ENCODE assay signal across 7 mouse cellular contexts in the genomic region with DNA sequence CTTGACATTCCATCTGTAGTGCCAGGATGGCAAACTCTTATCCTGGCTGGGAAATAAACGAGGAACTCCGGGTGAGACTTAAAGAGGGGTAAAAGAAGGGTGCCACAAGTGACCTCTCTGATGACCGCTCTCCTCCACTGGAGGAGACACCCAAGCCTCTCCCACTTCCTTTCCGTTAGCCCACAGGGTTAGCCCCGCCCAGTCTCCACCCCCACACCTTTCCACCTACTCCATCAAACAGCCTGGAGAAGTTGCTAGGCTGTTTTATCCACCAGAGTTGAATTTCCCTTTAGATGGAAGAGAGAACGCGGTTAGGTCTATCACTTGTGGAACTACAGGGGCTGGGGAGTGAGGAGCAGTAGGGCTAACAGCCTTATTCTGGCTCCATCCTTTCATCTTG. TPM values are rescaled to one million over a fixed set of nuclear protein-coding genes. Genes with fewer than 3 reads are reported as not detected.
DNase-seq lines count a peak whose midpoint lies in the region; ATAC-seq and TF ChIP-seq lines count a peak whose summit lies in the region.

No protein-coding gene starts in this region.

- 17% methylated on average over 7 of the region's 7 CpGs for WGBS in bone marrow, adult 2 months
- 15% methylated on average over 7 of the region's 7 CpGs for WGBS in liver, embryonic 12.5 days (ENCODE audit: insufficient replicate concordance)
- whole genome bisulfite sequencing in spleen, adult 2 months, result 26% methylated on average over 7 of the region's 7 CpGs
- WGBS in embryonic facial prominence, embryonic 10.5 days, result 70% methylated on average over 7 of the region's 7 CpGs
- 71% methylated on average over 7 of the region's 7 CpGs for WGBS in forebrain, embryonic 10.5 days

- H3K27ac ChIP-seq in CH12.LX (ENCODE audit: insufficient read depth, low read depth), result peak overlapping the region; percentile 47; the same call in 1 of the 2 replicates
- H3K27ac ChIP-seq in bone marrow, adult 2 months (ENCODE audit: control insufficient read depth, insufficient read depth, low read depth, low read length, poor library complexity), result peak overlapping the region; percentile 78
- H3K27ac ChIP-seq in liver, embryonic 12.5 days, result peak overlapping the region; percentile 64
- H3K27ac ChIP-seq in spleen, adult 2 months (ENCODE audit: insufficient read depth, low read length), result peak overlapping the region; percentile 75
- no peak overlapping the region for H3K27ac ChIP-seq in embryonic facial prominence, embryonic 10.5 days (replicated peaks)
- no peak overlapping the region for H3K27ac ChIP-seq in forebrain, embryonic 10.5 days

- peaks cover 6% of the 10 kb centered on the region for H3K9me3 ChIP-seq in CH12.LX (replicated peaks; ENCODE audit: low read length)
- H3K9me3 ChIP-seq in liver, embryonic 12.5 days (replicated peaks), result no peaks in the 10 kb centered on the region
- no peaks in the 10 kb centered on the region for H3K9me3 ChIP-seq in embryonic facial prominence, embryonic 10.5 days
- H3K9me3 ChIP-seq in forebrain, embryonic 10.5 days, result no peaks in the 10 kb centered on the region

- no peaks in the 10 kb centered on the region for H3K27me3 ChIP-seq in CH12.LX (replicated peaks)
- H3K27me3 ChIP-seq in liver, embryonic 12.5 days (replicated peaks), result no peaks in the 10 kb centered on the region
- H3K27me3 ChIP-seq in spleen, adult 2 months (ENCODE audit: control insufficient read depth, insufficient read depth, low read length), result no peaks in the 10 kb centered on the region
- no peaks in the 10 kb centered on the region for H3K27me3 ChIP-seq in embryonic facial prominence, embryonic 10.5 days (replicated peaks; ENCODE audit: low read depth, poor library complexity, severe bottlenecking)
- H3K27me3 ChIP-seq in forebrain, embryonic 10.5 days (ENCODE audit: poor library complexity, severe bottlenecking), result no peaks in the 10 kb centered on the region

- in situ Hi-C loops in CH12.LX (cut with MboI; ENCODE audit: low pct_ligation_motif_present, low pct_unique_long_range_greater_than_20kb, low sequenced_read_pairs), result loop anchor here (10.0 kb wide), 1 partner anchor 110 kb away; no protein-coding TSS in a partner anchor

- TF ChIP-seq EP300 in CH12.LX (IDR thresholded peaks at IDR 0.05; ENCODE audit: low read length), result no peak

- no peak for DNase-seq in CH12.LX (ENCODE audit: extremely low read depth)
- DNase-seq in spleen, adult 2 months (ENCODE audit: low read depth in 1 of 2, low spot score in 2 of 2), result peak in 1 of 2 experiments; percentile 56
- no peak for DNase-seq in ovary, postnatal 10 days (ENCODE audit: low spot score)
- DNase-seq in embryonic facial prominence, embryonic 10.5 days (ENCODE audit: low spot score), result no peak
- DNase-seq in forebrain, embryonic 10.5 days (ENCODE audit: extremely low spot score, low spot score), result no peak

- H3K36me3 ChIP-seq in CH12.LX (replicated peaks in 1 of 2; ENCODE audit: control insufficient read depth in 1 of 2, insufficient read depth in 1 of 2, low read length in 1 of 2), result peaks cover 7 to 9% of the 10 kb centered on the region in 2 experiments
- H3K36me3 ChIP-seq in liver, embryonic 12.5 days, result no peaks in the 10 kb centered on the region
- no peaks in the 10 kb centered on the region; the same call in 1 of the 2 replicates for H3K36me3 ChIP-seq in spleen, adult 2 months (ENCODE audit: control insufficient read depth, insufficient read depth, low read length)
- no peaks in the 10 kb centered on the region for H3K36me3 ChIP-seq in embryonic facial prominence, embryonic 10.5 days (replicated peaks)
- H3K36me3 ChIP-seq in forebrain, embryonic 10.5 days (replicated peaks), result no peaks in the 10 kb centered on the region

- H3K4me1 ChIP-seq in CH12.LX (ENCODE audit: control insufficient read depth in 1 of 2, insufficient read depth in 2 of 2), result peaks cover 28 to 55% of the 10 kb centered on the region in 2 experiments
- peaks cover 5% of the 10 kb centered on the region for H3K4me1 ChIP-seq in bone marrow, adult 2 months (ENCODE audit: control insufficient read depth, insufficient read depth, low read length)
- peaks cover 38% of the 10 kb centered on the region; the same call in 1 of the 2 replicates for H3K4me1 ChIP-seq in liver, embryonic 12.5 days
- peaks cover 23% of the 10 kb centered on the region for H3K4me1 ChIP-seq in spleen, adult 2 months (ENCODE audit: control insufficient read depth, insufficient read depth, insufficient read length)
- H3K4me1 ChIP-seq in embryonic facial prominence, embryonic 10.5 days, result peaks cover 15% of the 10 kb centered on the region
- peaks cover 8% of the 10 kb centered on the region; the same call in 1 of the 2 replicates for H3K4me1 ChIP-seq in forebrain, embryonic 10.5 days

- TF ChIP-seq POLR2A in CH12.LX (IDR thresholded peaks at IDR 0.05; ENCODE audit: low read depth, low read length), result no peak
- TF ChIP-seq POLR2A in bone marrow, adult 2 months (IDR thresholded peaks at IDR 0.05; ENCODE audit: borderline replicate concordance, control insufficient read depth, low read depth, low read length), result no peak
- no peak for TF ChIP-seq POLR2A in spleen, adult 2 months (IDR thresholded peaks at IDR 0.05; ENCODE audit: low read depth, low read length)

- no peak overlapping the region for H3K4me3 ChIP-seq in CH12.LX (replicated peaks in 1 of 3; ENCODE audit: low read depth in 2 of 3, low read length in 2 of 3, poor library complexity in 1 of 3)
- peak overlapping the region; percentile 40 for H3K4me3 ChIP-seq in bone marrow, adult 2 months (replicated peaks; ENCODE audit: control insufficient read depth, low read depth, low read length)
- peak overlapping the region; percentile 34 for H3K4me3 ChIP-seq in liver, embryonic 12.5 days
- H3K4me3 ChIP-seq in spleen, adult 2 months (ENCODE audit: extremely low read depth, insufficient read depth, insufficient read length), result peak overlapping the region; percentile 29; the same call in 1 of the 2 replicates
- H3K4me3 ChIP-seq in embryonic facial prominence, embryonic 10.5 days, result no peak overlapping the region
- no peak overlapping the region for H3K4me3 ChIP-seq in forebrain, embryonic 10.5 days

- ATAC-seq in liver, embryonic 12.5 days, result peak; percentile 50

- peaks cover 3% of the 10 kb centered on the region for H3K79me2 ChIP-seq in CH12.LX (replicated peaks; ENCODE audit: control insufficient read depth, extremely low read depth, insufficient read depth, poor library complexity, severe bottlenecking)

- H3K4me2 ChIP-seq in CH12.LX (ENCODE audit: insufficient read depth, low read depth, poor library complexity, severe bottlenecking), result no peak overlapping the region
- peak overlapping the region; percentile 60 for H3K4me2 ChIP-seq in liver, embryonic 12.5 days

- H3K9ac ChIP-seq in CH12.LX (ENCODE audit: insufficient read depth, low read depth), result no peak overlapping the region
- peak overlapping the region; percentile 7; the same call in 1 of the 2 replicates for H3K9ac ChIP-seq in liver, embryonic 12.5 days

- TF ChIP-seq CTCF in CH12.LX (conservative IDR thresholded peaks at IDR 0.05 in 1 of 2, IDR thresholded peaks at IDR 0.05 in 1 of 2; ENCODE audit: low read depth in 2 of 2, low read length in 2 of 2), result no peak
- no peak for TF ChIP-seq CTCF in bone marrow, adult 2 months (IDR thresholded peaks at IDR 0.05; ENCODE audit: control insufficient read depth, insufficient read depth, low read length)
- no peak for TF ChIP-seq CTCF in spleen, adult 2 months (IDR thresholded peaks at IDR 0.05; ENCODE audit: extremely low read depth, insufficient read depth, insufficient read length, insufficient replicate concordance)

- dilution Hi-C loops in CH12.LX (cut with MboI; ENCODE audit: extremely low pct_ligation_motif_present, extremely low pct_unique_long_range_greater_than_20kb, low sequenced_read_pairs), result no loop called here

- TF ChIP-seq RAD21 in CH12.LX (IDR thresholded peaks at IDR 0.05; ENCODE audit: low read depth, low read length), result no peak

TF ChIP-seq in CH12.LX, 34 proteins besides CTCF, POLR2A, EP300 and RAD21:
- no peak for TF ChIP-seq BHLHE40 (IDR thresholded peaks at IDR 0.05; ENCODE audit: low read depth, low read length)
- no peak for TF ChIP-seq TCF12 (IDR thresholded peaks at IDR 0.05; ENCODE audit: low read depth, low read length)
- no peak for TF ChIP-seq MYC (IDR thresholded peaks at IDR 0.05; ENCODE audit: low read depth, low read length)
- no peak for TF ChIP-seq MAFK (IDR thresholded peaks at IDR 0.05; ENCODE audit: insufficient replicate concordance, low read length)
- TF ChIP-seq MXI1 (IDR thresholded peaks at IDR 0.05; ENCODE audit: low read depth, low read length), result no peak
- no peak for TF ChIP-seq MAX (IDR thresholded peaks at IDR 0.05; ENCODE audit: low read length)
TF ChIP-seq in CH12.LX: peak in this region for 0.

RNA-seq across cellular contexts. Expression of a gene that starts 37.7 kb away (rescaled TPM):
- 4.8 and 5.3 TPM in 2 replicates for total RNA-seq in CH12.LX (2012; rRNA removed)
- 0.82 and 1.4 TPM in 2 replicates for total RNA-seq in CH12.LX (2014; rRNA removed)
- polyA plus RNA-seq in CH12.LX (2012; ENCODE audit: insufficient read length, low read depth), result 10.1 and 12.4 TPM in 2 replicates
- 12.4 and 20.4 TPM in 2 replicates for polyA plus RNA-seq in bone marrow, adult 2 months (2011; ENCODE audit: insufficient read depth, insufficient read length, low replicate concordance, missing spikeins)
- 4.0 and 4.3 TPM in 2 replicates for polyA plus RNA-seq in liver, embryonic 12.5 days (2016; fragmentation: Nextera tagmentation; extraction: Ambion mirVana)
- 42.0 and 46.3 TPM in 2 replicates for polyA plus RNA-seq in spleen, adult 2 months (2012; rRNA removed)
- polyA plus RNA-seq in embryonic facial prominence, embryonic 10.5 days (2016; fragmentation: Nextera tagmentation; extraction: Ambion mirVana), result 2.4 TPM in 2 replicates
- 2.0 and 2.9 TPM in 2 replicates for polyA plus RNA-seq in forebrain, embryonic 10.5 days (2016; fragmentation: Nextera tagmentation; extraction: Ambion mirVana)

Comparison
In these comparisons a context has a peak if more than half of its experiments do, and no peak if none do; other contexts are left out.
1. H3K27ac ChIP-seq: peak in CH12.LX (single experiment), bone marrow, adult 2 months (single experiment), liver, embryonic 12.5 days (single experiment) and spleen, adult 2 months (single experiment); none in embryonic facial prominence, embryonic 10.5 days (single experiment) and forebrain, embryonic 10.5 days (single experiment).
2. H3K4me3 ChIP-seq: peak in bone marrow, adult 2 months (single experiment), liver, embryonic 12.5 days (single experiment) and spleen, adult 2 months (single experiment); none in CH12.LX (0 of 3), embryonic facial prominence, embryonic 10.5 days (single experiment) and forebrain, embryonic 10.5 days (single experiment).